In genomic region chr2:163692873-163693612, GRCm38 (mm10) we compare ENCODE assay signal across 8 mouse cellular contexts. TPM values are rescaled to one million over a fixed set of nuclear protein-coding genes. Genes with fewer than 3 reads are reported as not detected.
A peak's percentile ranks its signal among the peaks of the same experiment; 100 is the strongest.
DNase-seq lines count a peak whose midpoint lies in the region; ATAC-seq and TF ChIP-seq lines count a peak whose summit lies in the region.

No protein-coding gene starts in this region.

- DNase-seq in cerebellum, adult 2 months: no peak
- DNase-seq in cerebellum, adult 9-11 months: no peak
- no peak for DNase-seq in limb, embryonic 10.5 days (ENCODE audit: low spot score)
- DNase-seq in intestine, embryonic 14.5 days (ENCODE audit: low spot score): no peak
- DNase-seq in thymus, postnatal 14 days: no peak
- no peak for DNase-seq in cerebellum, adult 18-20 months

- H3K36me3 ChIP-seq in limb, embryonic 12.5 days: no peaks in the 10 kb centered on the region
- no peaks in the 10 kb centered on the region; the same call in 1 of the 2 replicates for H3K36me3 ChIP-seq in limb, embryonic 10.5 days
- H3K36me3 ChIP-seq in intestine, embryonic 14.5 days (ENCODE audit: control insufficient read depth, insufficient read depth, low read length): no peaks in the 10 kb centered on the region
- H3K36me3 ChIP-seq in neural tube, embryonic 12.5 days: no peaks in the 10 kb centered on the region

- WGBS in cerebellum, adult 2 months: 69% methylated on average over 3 of the region's 3 CpGs
- 78% methylated on average over 3 of the region's 3 CpGs for WGBS in limb, embryonic 12.5 days
- 90% methylated on average over 3 of the region's 3 CpGs for WGBS in limb, embryonic 10.5 days
- 65% methylated on average over 3 of the region's 3 CpGs for WGBS in intestine, embryonic 14.5 days
- WGBS in neural tube, embryonic 12.5 days: 62% methylated on average over 3 of the region's 3 CpGs

- no peaks in the 10 kb centered on the region for H3K9me3 ChIP-seq in limb, embryonic 12.5 days
- H3K9me3 ChIP-seq in limb, embryonic 10.5 days (replicated peaks): no peaks in the 10 kb centered on the region
- no peaks in the 10 kb centered on the region for H3K9me3 ChIP-seq in intestine, embryonic 14.5 days (ENCODE audit: control insufficient read depth, low read length)
- H3K9me3 ChIP-seq in neural tube, embryonic 12.5 days: no peaks in the 10 kb centered on the region

- TF ChIP-seq POLR2A in cerebellum, adult 2 months (IDR thresholded peaks at IDR 0.05; ENCODE audit: borderline replicate concordance, insufficient read depth, low read length): no peak

- no peaks in the 10 kb centered on the region for H3K27me3 ChIP-seq in cerebellum, adult 2 months (ENCODE audit: control insufficient read depth, insufficient read depth, low read length)
- H3K27me3 ChIP-seq in limb, embryonic 12.5 days: no peaks in the 10 kb centered on the region
- H3K27me3 ChIP-seq in limb, embryonic 10.5 days (ENCODE audit: low read depth, poor library complexity, severe bottlenecking): no peaks in the 10 kb centered on the region
- no peaks in the 10 kb centered on the region for H3K27me3 ChIP-seq in intestine, embryonic 14.5 days (replicated peaks; ENCODE audit: control insufficient read depth, insufficient read depth, low read length)
- no peaks in the 10 kb centered on the region for H3K27me3 ChIP-seq in neural tube, embryonic 12.5 days (replicated peaks)

- H3K27ac ChIP-seq in cerebellum, adult 2 months (ENCODE audit: insufficient read depth, low read length): peak overlapping the region; percentile 85
- 0 out of 2 replicates have a peak overlapping the region, but pooled peaks have one; percentile 25 for H3K27ac ChIP-seq in limb, embryonic 12.5 days
- H3K27ac ChIP-seq in limb, embryonic 10.5 days: no peak overlapping the region
- H3K27ac ChIP-seq in intestine, embryonic 14.5 days (ENCODE audit: low read depth): peak overlapping the region; percentile 75
- H3K27ac ChIP-seq in neural tube, embryonic 12.5 days: peak overlapping the region; percentile 42; the same call in 1 of the 2 replicates

- no peak overlapping the region for H3K4me3 ChIP-seq in cerebellum, adult 2 months (replicated peaks; ENCODE audit: insufficient read depth, low read depth, low read length)
- no peak overlapping the region for H3K4me3 ChIP-seq in limb, embryonic 12.5 days (replicated peaks)
- H3K4me3 ChIP-seq in limb, embryonic 10.5 days: no peak overlapping the region
- H3K4me3 ChIP-seq in intestine, embryonic 14.5 days (ENCODE audit: low read depth, low read length): no peak overlapping the region
- no peak overlapping the region for H3K4me3 ChIP-seq in neural tube, embryonic 12.5 days

- no peak overlapping the region for H3K4me2 ChIP-seq in limb, embryonic 12.5 days
- no peak overlapping the region for H3K4me2 ChIP-seq in intestine, embryonic 14.5 days (ENCODE audit: low read length)
- H3K4me2 ChIP-seq in neural tube, embryonic 12.5 days (replicated peaks): 0 out of 2 replicates have a peak overlapping the region, but pooled peaks have one; percentile 14

- ATAC-seq in limb, embryonic 12.5 days (ENCODE audit: insufficient number of reproducible peaks, insufficient read depth, low FRiP score, low TSS enrichment, low read depth): no peak
- no peak for ATAC-seq in intestine, embryonic 14.5 days (replicated peaks; ENCODE audit: low FRiP score, low TSS enrichment, low read depth)
- ATAC-seq in neural tube, embryonic 12.5 days (ENCODE audit: low FRiP score, low read depth): no peak

- H3K4me1 ChIP-seq in cerebellum, adult 2 months (ENCODE audit: control insufficient read depth, insufficient read depth, low read length): peaks cover 32% of the 10 kb centered on the region
- H3K4me1 ChIP-seq in limb, embryonic 12.5 days (replicated peaks): peaks cover 31% of the 10 kb centered on the region
- H3K4me1 ChIP-seq in limb, embryonic 10.5 days: peaks cover 27% of the 10 kb centered on the region
- H3K4me1 ChIP-seq in intestine, embryonic 14.5 days (replicated peaks; ENCODE audit: control insufficient read depth, insufficient read depth, low read length): peaks cover 33% of the 10 kb centered on the region
- H3K4me1 ChIP-seq in neural tube, embryonic 12.5 days: peaks cover 27% of the 10 kb centered on the region

- no peak overlapping the region for H3K9ac ChIP-seq in limb, embryonic 12.5 days (replicated peaks)
- H3K9ac ChIP-seq in intestine, embryonic 14.5 days (ENCODE audit: low read length): no peak overlapping the region
- H3K9ac ChIP-seq in neural tube, embryonic 12.5 days: no peak overlapping the region

- TF ChIP-seq CTCF in cerebellum, adult 2 months (IDR thresholded peaks at IDR 0.05; ENCODE audit: borderline replicate concordance, insufficient read depth, low read depth, low read length): no peak

RNA-seq across cellular contexts. Expression of gene Pkig, which starts 34.9 kb away (rescaled TPM):
- 49.6 and 57.4 TPM in 2 replicates for polyA plus RNA-seq in cerebellum, adult 2 months (2012; rRNA removed)
- 133 and 135 TPM in 2 replicates for polyA plus RNA-seq in limb, embryonic 12.5 days (2016; fragmentation: Nextera tagmentation; extraction: Ambion mirVana)
- polyA plus RNA-seq in limb, embryonic 10.5 days (2016; fragmentation: Nextera tagmentation; extraction: Ambion mirVana): 191 and 204 TPM in 2 replicates
- polyA plus RNA-seq in intestine, embryonic 14.5 days (2014; fragmentation: Nextera tagmentation; extraction: Ambion mirVana): 130 and 131 TPM in 2 replicates
- polyA plus RNA-seq in neural tube, embryonic 12.5 days (2016; fragmentation: Nextera tagmentation; extraction: Ambion mirVana): 123 and 124 TPM in 2 replicates

RNA-seq across cellular contexts. Expression of gene Serinc3, which starts 48.1 kb away (rescaled TPM):
- 162 and 179 TPM in 2 replicates for polyA plus RNA-seq in cerebellum, adult 2 months (2012; rRNA removed)
- 25.4 and 29.0 TPM in 2 replicates for polyA plus RNA-seq in limb, embryonic 12.5 days (2016; fragmentation: Nextera tagmentation; extraction: Ambion mirVana)
- polyA plus RNA-seq in limb, embryonic 10.5 days (2016; fragmentation: Nextera tagmentation; extraction: Ambion mirVana): 17.3 and 20.4 TPM in 2 replicates
- 54.3 and 60.7 TPM in 2 replicates for polyA plus RNA-seq in intestine, embryonic 14.5 days (2014; fragmentation: Nextera tagmentation; extraction: Ambion mirVana)
- polyA plus RNA-seq in neural tube, embryonic 12.5 days (2016; fragmentation: Nextera tagmentation; extraction: Ambion mirVana): 34.5 and 41.2 TPM in 2 replicates

RNA-seq across cellular contexts. Expression of gene Ada, which starts 57.0 kb away (rescaled TPM):
- 1.4 and 1.5 TPM in 2 replicates for polyA plus RNA-seq in cerebellum, adult 2 months (2012; rRNA removed)
- polyA plus RNA-seq in limb, embryonic 12.5 days (2016; fragmentation: Nextera tagmentation; extraction: Ambion mirVana): 8.1 and 9.1 TPM in 2 replicates
- 12.2 and 13.8 TPM in 2 replicates for polyA plus RNA-seq in limb, embryonic 10.5 days (2016; fragmentation: Nextera tagmentation; extraction: Ambion mirVana)
- 8.4 and 9.1 TPM in 2 replicates for polyA plus RNA-seq in intestine, embryonic 14.5 days (2014; fragmentation: Nextera tagmentation; extraction: Ambion mirVana)
- polyA plus RNA-seq in neural tube, embryonic 12.5 days (2016; fragmentation: Nextera tagmentation; extraction: Ambion mirVana): 3.9 and 4.2 TPM in 2 replicates
